Mouse (Mus musculus) liver, postnatal 0 days (tissue): Measurements from ENCODE around the gene Grhpr. TPM values are rescaled to one million over a fixed set of nuclear protein-coding genes. Genes with fewer than 3 reads are reported as not detected.

Experiments
- ATAC-seq: fragments of 200-750 bp; cut with Nextera tagmentation; 2 replicates; pipeline ENCODE4 v1.8.0; 2017; ENCODE audit warnings: mild to moderate bottlenecking, moderate library complexity
- DNase-seq: peaks from one replicate; pipeline ENCODE4 v3.0.0-alpha.2; 2016
- H3K27ac ChIP-seq: fragments of 300-500 bp; sonication (generic); 2 replicates; pipeline ENCODE4 v1.5.1; 2014; ENCODE audit warnings: antibody characterized with exemption, moderate library complexity, mild to moderate bottlenecking, low read depth
- H3K27me3 ChIP-seq: fragments of 300-500 bp; sonication (generic); 2 replicates; pipeline ENCODE4 v1.6.1; 2014; ENCODE audit warnings: low read length, control low read depth, mixed read lengths; ENCODE audit not compliant: insufficient read depth
- H3K36me3 ChIP-seq: fragments of 300-500 bp; sonication (generic); replicated peaks from 2 replicates; pipeline ENCODE4 v1.6.1; 2014; ENCODE audit warnings: mild to moderate bottlenecking, control low read depth, low read length, moderate library complexity, mixed read lengths; ENCODE audit not compliant: insufficient read depth
- H3K4me1 ChIP-seq: fragments of 300-500 bp; sonication (generic); 2 replicates; pipeline ENCODE4 v1.6.1; 2014; ENCODE audit warnings: antibody characterized with exemption, mild to moderate bottlenecking, control low read depth; ENCODE audit not compliant: insufficient read depth
- H3K4me2 ChIP-seq: fragments of 300-500 bp; sonication (generic); 2 replicates; pipeline ENCODE4 v1.6.1; 2014; ENCODE audit warnings: low read depth, mild to moderate bottlenecking, low read length, moderate library complexity, mixed read lengths
- H3K4me3 ChIP-seq: fragments of 300-500 bp; sonication (generic); 2 replicates; pipeline ENCODE4 v1.5.1; 2014; ENCODE audit warnings: low read depth, low read length
- H3K9ac ChIP-seq: fragments of 300-500 bp; sonication (generic); replicated peaks from 2 replicates; pipeline ENCODE4 v1.6.1; 2014; ENCODE audit warnings: mild to moderate bottlenecking, moderate library complexity
- H3K9me3 ChIP-seq: fragments of 300-500 bp; sonication (generic); 2 replicates; pipeline ENCODE4 v1.6.1; 2016; ENCODE audit warnings: mild to moderate bottlenecking, control low read depth, low read length, mixed read lengths
- CTCF ChIP-seq: sonication (generic); IDR thresholded peaks from 2 replicates; pipeline ENCODE4 v1.5.1; 2016; ENCODE audit warnings: antibody characterized with exemption, low read depth
- EP300 ChIP-seq: IDR thresholded peaks from 2 replicates; pipeline ENCODE4 v1.6.1; 2016; ENCODE audit warnings: antibody characterized with exemption, low read depth, mild to moderate bottlenecking
- WGBS: fragments of 180-500 bp; shearing (Covaris S2); extraction: QIAGEN DNeasy Blood & Tissue Kit; methylation state at CpG from one replicate; pipeline ENCODE4 v1.1.7; 2014; ENCODE audit not compliant: insufficient replicate concordance; 5-methylcytosine and 5-hydroxymethylcytosine counted together
- polyA plus RNA-seq: library from polyadenylated mRNA; unstranded; fragments of >200 nt; fragmentation: Nextera tagmentation; extraction: Ambion mirVana; gene quantifications from 2 replicates; pipeline ENCODE4 v1.2.1, GENCODE M21; 2015

The Grhpr gene
- polyA plus RNA-seq, 1 experiment from 2014 or later, result 458 TPM

DNA sequence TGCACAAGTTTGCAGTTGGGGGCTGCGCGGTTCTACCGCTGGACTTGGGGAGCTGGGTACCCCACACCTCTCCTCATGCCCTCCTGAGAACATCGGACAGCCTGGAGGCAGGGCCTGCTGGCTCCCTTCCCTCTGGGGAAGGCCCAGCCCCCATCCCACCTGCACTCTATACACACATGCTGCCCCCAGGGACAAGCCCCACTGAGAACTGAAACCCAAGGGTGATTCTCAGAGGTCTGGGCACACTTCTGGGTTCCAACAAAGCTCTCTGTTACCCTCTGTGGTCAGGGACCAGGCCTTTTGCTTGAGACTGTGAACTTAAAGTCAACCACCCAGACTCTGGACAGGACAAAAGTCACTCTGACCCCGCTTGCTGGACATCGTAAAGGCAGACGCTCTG lies 11.1 kb upstream of the Grhpr start:
- Histone ChIP-seq H3K9ac (no peak overlapping the region), H3K4me1 (peaks cover 12% of the 10 kb centered on the region), H3K4me3 (no peak overlapping the region), H3K9me3 (no peaks in the 10 kb centered on the region), H3K4me2 (no peak overlapping the region), H3K27ac (0 out of 2 replicates have a peak overlapping the region, but pooled peaks have one; percentile 22), H3K27me3 (no peaks in the 10 kb centered on the region), H3K36me3 (no peaks in the 10 kb centered on the region)
- DNase-seq (peak; percentile 54), ATAC-seq (peak; percentile 24; the same call in 1 of the 2 replicates)
- no peak; the same call in 1 of the 2 replicates for TF ChIP-seq CTCF
- no peak for TF ChIP-seq EP300
- 82% methylated on average over 7 of the region's 7 CpGs for WGBS

DNA sequence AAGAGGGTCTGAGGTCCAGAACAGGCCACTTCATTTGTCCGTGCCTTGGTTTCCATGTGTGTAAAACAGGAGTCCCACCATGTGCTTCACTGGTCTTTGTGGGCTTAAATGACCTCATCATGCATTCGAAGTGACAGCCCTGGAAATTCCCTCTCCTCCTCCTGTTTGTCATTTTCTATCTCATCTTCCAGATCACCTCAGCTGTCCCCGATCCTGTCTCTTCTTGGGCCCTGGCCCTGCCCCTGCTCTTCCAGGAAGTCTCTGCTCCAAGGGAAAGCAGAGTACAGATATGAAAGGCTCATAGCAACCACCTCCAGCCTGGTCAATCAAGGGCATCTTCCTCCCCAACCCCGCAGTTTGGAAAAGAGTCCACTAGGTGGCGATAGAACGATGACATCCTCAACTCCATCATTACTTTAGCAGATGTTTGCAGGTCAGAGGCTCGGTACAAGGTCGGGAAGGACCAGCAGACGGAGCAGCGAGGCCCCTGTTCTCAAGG lies 10.5 kb upstream of the Grhpr start:
- TF ChIP-seq CTCF (peak; percentile 91), EP300 (no peak)
- H3K9ac ChIP-seq, result no peak overlapping the region
- no peaks in the 10 kb centered on the region for H3K36me3 ChIP-seq
- DNase-seq (peak; percentile 75), ATAC-seq (no peak)
- no peaks in the 10 kb centered on the region for H3K9me3 ChIP-seq
- H3K27ac ChIP-seq, result no peak overlapping the region
- H3K4me3 ChIP-seq, result no peak overlapping the region
- no peaks in the 10 kb centered on the region for H3K27me3 ChIP-seq
- peaks cover 12% of the 10 kb centered on the region for H3K4me1 ChIP-seq
- WGBS, result 16% methylated on average over 10 of the region's 10 CpGs
- H3K4me2 ChIP-seq, result no peak overlapping the region

DNA sequence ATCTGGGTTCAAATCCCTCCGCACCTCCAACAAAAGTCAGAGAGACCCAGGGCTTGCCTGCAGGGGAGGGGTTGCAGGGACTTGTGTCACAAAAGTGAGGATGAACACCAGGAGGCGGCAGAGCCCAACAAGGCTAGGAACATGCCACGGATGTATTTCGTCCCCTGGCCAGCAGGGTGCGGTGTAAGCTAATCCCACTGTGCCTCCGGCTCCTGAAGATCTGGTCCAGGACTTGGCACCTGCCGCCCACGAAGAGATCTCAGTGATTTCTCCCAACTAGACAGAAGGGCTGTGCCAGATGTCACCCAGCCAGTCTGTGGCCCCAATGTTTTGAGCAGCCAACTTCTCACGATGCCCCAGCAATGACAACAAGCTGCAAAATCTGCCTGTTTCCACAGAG lies 7.7 kb upstream of the Grhpr start:
- peaks cover 12% of the 10 kb centered on the region for H3K4me1 ChIP-seq
- ATAC-seq (peak; percentile 82), DNase-seq (peak; percentile 92)
- H3K9ac ChIP-seq, result 0 out of 2 replicates have a peak overlapping the region, but pooled peaks have one; percentile 9
- H3K4me2 ChIP-seq, result peak overlapping the region; percentile 58
- no peak for TF ChIP-seq EP300
- TF ChIP-seq CTCF, result peak; percentile 100
- H3K36me3 ChIP-seq, result no peaks in the 10 kb centered on the region
- H3K9me3 ChIP-seq, result no peaks in the 10 kb centered on the region
- no peak overlapping the region for H3K4me3 ChIP-seq
- no peak overlapping the region for H3K27ac ChIP-seq
- no peaks in the 10 kb centered on the region for H3K27me3 ChIP-seq
- WGBS, result 9% methylated on average over 9 of the region's 9 CpGs

DNA sequence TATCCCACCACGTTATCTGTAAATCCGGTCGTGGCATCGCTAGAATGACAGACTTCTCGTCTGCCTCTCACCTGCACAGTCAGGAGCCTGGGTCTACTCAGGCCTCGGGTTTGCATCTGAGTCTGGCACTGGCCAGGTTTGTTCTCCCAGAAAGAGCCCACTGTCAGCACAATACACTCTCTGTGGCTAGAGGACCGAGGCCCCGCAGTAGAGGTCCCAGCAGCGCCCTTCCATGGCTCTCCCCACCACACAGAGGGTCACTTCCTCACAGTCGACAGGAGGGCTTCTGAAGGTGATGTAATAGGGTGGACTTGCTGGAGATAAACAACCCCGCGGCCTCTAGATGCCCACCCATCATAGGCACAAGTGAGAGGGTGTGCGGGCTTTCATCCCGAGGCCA lies 7.3 kb upstream of the Grhpr start:
- TF ChIP-seq CTCF (no peak), EP300 (no peak)
- no peaks in the 10 kb centered on the region for H3K27me3 ChIP-seq
- no peaks in the 10 kb centered on the region for H3K9me3 ChIP-seq
- DNase-seq (no peak), ATAC-seq (peak; percentile 14)
- H3K4me1 ChIP-seq, result peaks cover 15% of the 10 kb centered on the region
- 0 out of 2 replicates have a peak overlapping the region, but pooled peaks have one; percentile 16 for H3K27ac ChIP-seq
- 41% methylated on average over 14 of the region's 14 CpGs for WGBS
- no peak overlapping the region for H3K4me3 ChIP-seq
- peak overlapping the region; percentile 58 for H3K4me2 ChIP-seq
- H3K9ac ChIP-seq, result 0 out of 2 replicates have a peak overlapping the region, but pooled peaks have one; percentile 9
- no peaks in the 10 kb centered on the region for H3K36me3 ChIP-seq

DNA sequence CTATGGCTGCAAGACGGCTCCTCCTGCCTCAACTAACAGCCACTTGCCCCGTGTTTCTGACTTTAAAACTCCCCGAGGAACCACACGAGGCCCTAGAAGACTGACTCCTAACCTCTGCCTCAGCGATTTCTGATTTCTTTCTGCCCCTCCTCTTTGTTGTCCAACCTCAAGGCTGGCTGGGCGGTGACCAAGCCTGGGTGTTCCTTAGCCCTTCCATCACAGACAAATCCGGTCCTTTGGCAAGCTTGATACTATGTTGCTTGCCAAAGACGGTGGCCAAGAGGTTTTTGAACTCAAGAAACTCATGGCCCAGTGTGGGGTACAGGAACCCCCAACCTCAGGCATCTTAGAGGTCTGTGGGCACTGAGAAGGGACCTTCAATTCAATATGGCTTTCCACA lies 6.9 kb upstream of the Grhpr start:
- Histone ChIP-seq H3K4me1 (peaks cover 20% of the 10 kb centered on the region), H3K4me2 (no peak overlapping the region), H3K9ac (no peak overlapping the region), H3K27me3 (no peaks in the 10 kb centered on the region), H3K36me3 (no peaks in the 10 kb centered on the region), H3K27ac (no peak overlapping the region), H3K9me3 (no peaks in the 10 kb centered on the region), H3K4me3 (no peak overlapping the region)
- WGBS, result 66% methylated on average over 8 of the region's 8 CpGs
- TF ChIP-seq EP300 (no peak), CTCF (no peak)
- DNase-seq, result no peak
- ATAC-seq, result no peak

DNA sequence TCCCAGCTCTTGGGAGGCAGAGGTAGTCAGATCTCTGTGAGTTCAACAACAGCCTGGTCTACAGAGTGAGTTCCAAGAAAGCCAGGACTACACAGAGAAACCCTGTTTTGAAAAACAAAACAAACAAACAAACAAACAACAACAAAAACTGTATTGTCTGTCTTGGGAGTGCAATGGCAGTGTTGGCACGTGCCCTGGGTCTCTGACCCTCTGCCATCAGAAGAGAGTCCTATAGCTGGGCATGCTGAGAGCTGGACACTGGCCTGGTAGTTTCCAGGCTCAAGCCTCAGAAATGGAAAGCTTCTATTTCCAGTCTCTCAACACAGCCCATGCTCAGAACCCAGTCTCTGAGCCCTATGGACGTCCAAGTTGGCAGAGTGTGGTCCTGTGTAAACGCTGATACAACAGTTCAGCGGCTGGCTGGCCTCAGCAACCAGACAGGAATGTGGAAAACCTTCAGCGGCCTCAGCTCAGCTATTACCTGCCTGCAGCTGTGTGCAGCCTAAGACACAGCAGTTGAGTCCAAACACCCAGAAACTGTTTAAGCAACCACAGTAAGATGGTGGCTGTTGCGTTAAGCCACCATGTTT lies 5.1 kb upstream of the Grhpr start:
- TF ChIP-seq EP300 (no peak), CTCF (no peak)
- Histone ChIP-seq H3K4me1 (peaks cover 26% of the 10 kb centered on the region), H3K9ac (no peak overlapping the region; the same call in 1 of the 2 replicates), H3K4me2 (no peak overlapping the region), H3K4me3 (no peak overlapping the region), H3K27ac (peak overlapping the region; percentile 60), H3K36me3 (no peaks in the 10 kb centered on the region), H3K9me3 (no peaks in the 10 kb centered on the region), H3K27me3 (no peaks in the 10 kb centered on the region)
- no peak for ATAC-seq
- DNase-seq, result no peak
- 70% methylated on average over 6 of the region's 6 CpGs for WGBS
